Mouse (Mus musculus) liver (tissue): ENCODE data around the gene Fcgbp.
A peak's percentile ranks its signal among the peaks of the same experiment; 100 is the strongest.
"Not testable (repeated sequence)": the region's sequence is repeated elsewhere in the genome, so short reads cannot be mapped to it uniquely, and the experiment has no call there.

Source experiments
- DNase-seq: peaks from one replicate; pipeline ENCODE4 v3.0.0-alpha.2; 2020; ENCODE audit warnings: mixed read lengths

Gene Fcgbp

DNA sequence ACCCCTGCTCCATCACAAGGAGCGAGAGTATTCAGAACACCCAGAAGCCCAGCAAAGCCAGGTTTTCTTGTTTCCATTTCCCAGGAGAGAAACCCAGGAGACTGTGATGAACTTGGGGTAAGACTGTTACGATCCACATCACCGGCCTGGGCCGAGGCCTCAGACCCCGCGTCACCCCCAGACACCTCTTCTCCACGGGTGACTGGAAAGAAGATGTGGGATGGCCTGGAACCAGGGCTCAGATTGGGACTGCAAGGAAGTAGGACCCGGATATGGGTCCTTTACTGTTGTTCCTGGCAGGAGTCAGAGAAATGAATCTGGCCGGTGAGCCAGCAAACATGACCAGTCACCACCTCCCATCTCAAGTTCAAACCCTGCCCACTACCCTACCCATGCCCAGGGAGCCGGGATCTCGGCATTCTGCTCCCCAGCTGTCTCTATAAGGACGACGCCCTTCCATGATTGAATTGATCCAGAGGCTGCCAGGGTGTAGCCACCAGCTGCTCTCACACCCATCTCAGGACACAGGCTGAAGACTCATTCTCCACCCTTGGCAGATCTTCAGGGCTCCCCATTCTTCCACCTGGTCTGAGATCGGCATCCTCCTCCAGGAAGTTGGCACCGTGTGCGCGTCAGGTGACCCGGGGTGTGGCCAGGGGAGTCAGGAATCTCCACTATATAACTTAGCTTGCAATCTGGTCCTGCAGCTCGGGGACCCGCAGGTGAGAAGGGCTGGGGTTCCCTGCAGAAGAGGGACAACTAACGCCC, at the start of gene Fcgbp:
Gene Fcgbp, plus strand, starts transcription at position 706 of the 768 bp plus-strand sequence.
- no peak for DNase-seq

DNA sequence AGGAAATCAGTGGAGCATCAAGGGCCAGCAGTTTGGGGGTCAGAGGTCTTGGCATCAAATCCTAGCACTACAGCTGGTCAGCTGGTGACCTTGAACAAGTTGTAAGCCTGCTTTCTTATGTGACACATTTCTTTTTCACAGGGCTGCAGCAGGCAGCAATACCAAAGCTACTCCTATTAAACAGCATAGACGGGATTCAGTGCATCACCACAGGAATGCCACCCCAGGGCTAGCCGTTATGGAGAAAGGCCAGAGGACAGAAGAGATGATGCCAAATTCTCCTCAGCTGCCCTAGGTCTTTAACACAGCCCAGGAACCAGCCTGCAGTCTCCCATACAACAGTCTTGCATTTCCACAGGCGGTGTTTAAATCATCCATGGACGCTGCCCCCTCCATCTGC, 26.5 kb upstream of the Fcgbp start:
- no peak for DNase-seq

DNA sequence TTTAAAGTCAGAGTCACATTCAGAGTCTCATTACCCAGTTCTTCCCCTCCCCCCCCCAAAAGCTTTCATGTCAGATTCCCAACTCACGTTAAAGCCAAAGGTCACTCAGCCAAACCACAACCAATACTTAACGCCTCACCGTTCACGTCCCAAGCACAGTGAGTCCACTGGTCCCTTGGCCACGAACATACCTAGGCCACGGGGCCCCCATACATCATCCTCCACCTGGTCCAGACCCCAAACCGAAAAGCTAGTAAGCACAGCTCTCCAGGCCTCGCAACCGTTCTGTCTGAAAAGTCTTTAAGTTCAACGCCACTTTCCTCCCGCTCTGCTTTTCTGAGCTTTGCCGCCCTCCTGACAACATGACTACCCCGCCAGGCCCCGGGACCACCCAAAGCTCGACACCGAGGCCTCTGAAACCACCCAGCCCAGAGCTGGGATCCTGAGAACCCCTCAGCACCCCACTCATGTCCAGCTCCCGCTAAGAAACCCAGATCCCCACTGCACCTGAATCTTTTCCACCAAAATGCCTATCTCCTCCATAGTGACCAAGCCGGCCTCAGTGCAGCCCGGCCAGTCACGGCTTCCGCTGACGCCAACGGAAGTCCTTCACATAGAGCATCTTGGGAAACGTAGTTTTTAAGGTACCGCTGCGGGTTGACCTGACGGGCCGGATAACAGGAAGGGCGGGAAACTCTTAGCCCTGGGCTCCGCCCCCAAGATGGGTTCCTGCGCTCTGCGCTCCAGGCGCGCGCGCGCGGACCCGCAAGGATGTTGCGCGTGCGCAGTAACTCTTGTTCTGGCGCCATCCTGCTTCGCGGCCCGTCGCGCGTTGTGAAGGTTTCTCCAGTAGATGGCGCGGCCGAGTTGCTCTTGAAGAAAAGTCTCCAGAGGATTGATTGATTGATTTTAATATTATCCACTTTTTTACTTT, 21.3 kb upstream of the Fcgbp start, which contains the start of gene Psmc4:
Gene Psmc4, minus strand, starts transcription at position 626 of the 934 bp plus-strand sequence.
- peak; percentile 98 for DNase-seq

GRCm38 (mm10) chr7:28050584-28050983, 20.5 kb upstream of the Fcgbp start:
- DNase-seq: no peak

DNA sequence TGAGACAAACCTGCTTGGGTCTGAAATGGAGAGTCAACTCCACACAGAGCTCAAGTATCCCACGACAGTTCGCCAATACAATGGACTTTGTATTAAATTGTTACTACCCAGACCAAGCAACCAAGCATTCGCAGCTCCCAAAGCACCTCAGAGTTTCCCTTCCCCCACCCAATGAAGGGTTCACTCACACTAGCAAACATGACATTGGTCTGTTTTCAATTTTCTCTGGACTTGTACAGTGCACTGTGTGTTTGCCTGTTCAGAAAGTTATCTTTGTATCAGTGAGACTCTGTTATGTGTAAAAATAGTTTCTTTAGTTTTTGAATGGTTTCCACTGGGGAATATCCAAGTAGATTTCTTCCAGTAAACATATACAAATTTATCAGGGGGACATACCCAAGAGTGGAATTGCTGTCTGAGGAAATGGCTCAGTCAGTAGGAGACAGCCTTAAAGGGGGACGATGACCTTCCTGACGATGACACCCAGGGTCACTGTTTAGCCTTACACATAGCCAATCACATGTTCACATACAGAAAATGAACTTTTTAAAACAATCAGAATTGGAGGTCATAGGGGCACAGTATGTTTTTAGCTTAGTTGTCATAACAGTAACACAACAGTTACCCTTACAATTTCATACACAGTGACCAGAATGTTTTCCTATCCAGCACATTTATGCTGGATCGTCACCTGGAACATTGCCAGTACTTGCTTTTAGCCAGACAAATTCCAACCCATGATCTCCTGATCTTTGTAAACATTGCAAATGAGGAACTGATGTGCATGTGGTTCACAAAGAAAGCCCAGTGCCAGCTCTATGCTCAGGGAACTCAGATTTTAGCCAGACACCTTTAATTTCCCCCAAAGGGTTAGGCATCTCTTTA, 17.7 kb upstream of the Fcgbp start:
- DNase-seq: no peak

GRCm38 (mm10) chr7:28059972-28060371, 11.1 kb upstream of the Fcgbp start:
- no peak for DNase-seq

GRCm38 (mm10) chr7:28068661-28069060, 2.4 kb upstream of the Fcgbp start:
- DNase-seq: no peak

DNA sequence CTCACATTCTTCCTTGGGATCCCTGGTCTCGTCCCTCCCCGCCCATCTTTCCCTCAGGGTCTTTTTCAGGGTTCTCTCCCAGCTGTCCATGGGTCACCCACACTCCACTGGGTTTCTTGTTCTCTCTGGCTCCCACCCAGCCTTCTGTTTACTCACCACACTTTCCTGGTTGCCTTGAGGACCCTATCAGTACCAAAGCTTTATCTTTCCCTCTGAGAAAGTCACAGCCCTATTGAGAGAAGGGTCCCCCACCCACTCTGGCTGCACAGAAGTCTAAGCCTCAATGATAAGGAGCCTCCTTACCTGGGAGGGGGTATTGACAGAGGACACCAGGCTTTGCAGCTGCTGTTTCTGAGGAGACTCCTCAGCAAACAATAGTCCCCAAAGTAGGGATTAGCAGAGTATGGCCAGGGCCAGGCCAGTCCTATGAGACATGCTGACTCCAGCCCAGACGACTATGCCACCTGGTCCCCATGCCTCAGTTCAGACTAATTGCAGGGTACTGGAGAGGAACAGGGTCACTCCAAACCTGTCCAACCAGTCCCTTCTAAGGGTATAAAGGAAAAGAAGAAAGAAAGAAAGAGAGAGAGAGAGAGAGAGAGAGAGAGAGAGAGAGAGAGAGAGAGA, 1.4 kb upstream of the Fcgbp start:
- DNase-seq: no peak

GRCm38 (mm10) chr7:28084215-28084614, 13.2 kb downstream of the Fcgbp start:
- DNase-seq: no peak

GRCm38 (mm10) chr7:28086236-28086635, 15.2 kb downstream of the Fcgbp start:
- no peak for DNase-seq

DNA sequence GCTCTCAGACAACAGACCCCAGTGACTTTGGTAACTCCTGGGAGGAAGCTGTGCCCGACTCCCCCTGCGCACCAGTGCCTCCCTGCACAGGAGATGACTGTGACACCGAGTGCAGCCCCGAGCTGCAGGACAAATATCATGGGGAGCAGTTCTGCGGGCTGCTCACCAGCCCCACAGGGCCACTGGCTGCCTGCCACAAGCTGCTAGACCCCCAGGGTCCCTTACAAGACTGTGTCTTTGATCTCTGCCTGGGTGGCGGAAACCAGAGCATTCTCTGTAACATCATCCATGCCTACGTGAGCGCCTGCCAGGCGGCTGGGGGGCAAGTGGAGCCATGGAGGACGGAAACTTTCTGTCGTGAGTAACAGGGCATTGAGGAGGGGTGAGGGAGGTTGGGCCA, 22.5 kb downstream of the Fcgbp start:
- DNase-seq: no peak

DNA sequence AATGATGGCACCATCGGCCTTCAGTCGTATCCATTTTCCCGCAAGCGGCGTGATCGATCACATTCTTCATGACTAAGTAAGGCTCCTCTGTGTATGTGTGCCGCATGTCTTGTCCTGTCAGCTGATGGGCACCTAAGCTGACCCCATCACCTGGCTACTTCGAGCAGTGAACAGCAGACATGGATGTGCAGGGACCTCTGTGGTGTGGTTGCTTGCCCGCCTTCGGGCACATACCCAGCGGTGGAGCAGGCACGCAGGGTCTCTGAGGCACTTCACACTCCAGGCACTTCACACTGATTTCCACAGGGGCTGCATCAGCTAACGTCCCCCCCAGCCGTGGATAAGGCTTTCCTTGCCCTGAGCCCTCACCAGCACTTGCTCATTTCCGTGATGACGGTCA, 28.1 kb downstream of the Fcgbp start:
- no peak for DNase-seq

DNA sequence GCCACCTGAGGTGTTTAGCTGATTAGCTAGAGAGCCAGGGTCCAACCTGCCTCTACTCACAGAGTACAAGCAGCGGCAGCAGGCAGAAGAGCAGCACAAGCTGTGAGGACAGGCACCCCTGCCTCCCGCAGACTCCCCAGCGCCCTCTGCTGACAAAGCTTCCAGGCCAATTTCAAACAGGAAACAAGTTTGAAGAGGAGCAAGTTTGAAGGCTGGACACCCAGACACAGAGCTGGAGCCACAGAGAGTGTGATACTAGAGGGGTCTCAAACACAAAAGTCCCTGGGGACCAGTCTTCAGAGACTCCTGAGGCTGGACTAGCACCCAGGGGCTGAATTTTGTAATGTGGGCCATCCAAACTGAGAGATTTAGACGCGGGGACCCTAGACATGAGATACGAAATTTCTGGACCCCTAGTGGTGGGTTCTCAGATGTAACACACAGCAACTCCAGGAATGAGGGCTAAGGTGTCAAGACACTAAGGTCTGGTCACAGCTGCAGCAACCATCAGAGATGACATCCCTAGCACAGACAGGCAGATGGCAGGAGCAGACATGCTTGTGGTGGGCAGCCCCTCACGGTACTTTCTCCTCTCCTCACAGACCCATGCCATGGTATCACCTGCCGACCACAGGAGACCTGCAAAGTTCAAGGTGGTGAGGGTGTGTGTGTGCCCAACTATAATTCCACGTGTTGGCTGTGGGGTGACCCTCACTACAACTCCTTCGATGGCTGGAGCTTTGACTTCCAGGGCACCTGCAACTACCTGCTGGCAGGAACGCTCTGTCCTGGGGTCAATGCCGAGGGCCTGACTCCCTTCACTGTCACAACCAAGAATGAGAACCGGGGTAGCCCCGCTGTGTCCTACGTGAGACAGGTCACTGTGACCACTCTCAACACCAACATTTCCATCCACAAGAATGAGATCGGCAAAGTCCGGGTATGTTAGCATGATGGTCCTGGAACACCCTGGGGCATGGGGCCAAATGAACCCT, 29.9 kb downstream of the Fcgbp start:
- DNase-seq: peak; percentile 27

DNA sequence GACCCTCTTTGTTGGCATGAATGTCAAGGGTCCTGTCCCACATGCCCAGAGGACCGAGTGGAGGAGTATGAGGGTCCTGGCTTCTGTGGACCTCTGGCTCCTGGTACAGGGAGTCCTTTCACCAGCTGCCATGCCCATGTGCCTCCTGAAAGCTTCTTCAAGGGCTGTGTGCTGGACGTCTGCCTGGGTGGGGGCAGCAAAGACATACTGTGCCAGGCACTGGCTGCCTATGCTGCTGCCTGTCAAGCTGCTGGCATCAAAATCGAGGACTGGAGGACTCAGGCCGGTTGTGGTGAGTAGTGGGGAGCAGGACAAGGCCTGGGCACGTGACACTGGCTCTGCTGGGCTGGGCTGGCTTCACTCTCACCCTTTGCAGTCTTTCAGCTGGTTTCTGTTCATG, 31.9 kb downstream of the Fcgbp start:
- not testable (repeated sequence) for DNase-seq

- DNase-seq: no peak
Observed at GRCm38 (mm10) chr7:28104670-28105069, 33.6 kb downstream of the Fcgbp start.

GRCm38 (mm10) chr7:28106241-28106640, 35.2 kb downstream of the Fcgbp start:
- no peak for DNase-seq

- DNase-seq: no peak
Observed at GRCm38 (mm10) chr7:28114648-28115047, 43.6 kb downstream of the Fcgbp start.

GRCm38 (mm10) chr7:28129166-28129565, 58.1 kb downstream of the Fcgbp start, which contains the start of gene 9530053A07Rik:
9530053A07Rik (plus strand) TSS chr7:28129466.
- no peak for DNase-seq

- peak; percentile 12 for DNase-seq
Observed at GRCm38 (mm10) chr7:28137613-28138012, 66.6 kb downstream of the Fcgbp start.

DNA sequence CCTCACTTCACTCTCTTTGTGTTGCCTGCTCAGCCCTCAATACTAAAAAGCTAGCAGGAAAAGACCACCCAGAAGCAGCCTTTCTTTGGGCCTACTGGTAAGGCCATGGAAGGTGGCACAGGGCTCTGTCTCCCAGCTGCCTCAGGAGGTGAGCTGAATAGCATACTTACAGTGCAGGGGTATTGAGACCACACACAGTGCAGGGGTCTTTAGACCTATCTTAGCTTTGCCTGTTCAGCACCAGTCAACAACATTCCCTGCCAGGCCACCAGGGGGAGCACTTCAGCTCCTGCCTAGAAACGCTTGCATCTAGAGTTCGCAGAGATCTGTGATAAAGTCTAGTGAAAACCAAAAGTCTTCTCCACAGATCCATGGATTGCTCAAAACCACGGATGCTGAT, 77.2 kb downstream of the Fcgbp start:
- DNase-seq: peak; percentile 65

- no peak for DNase-seq
Observed at GRCm38 (mm10) chr7:28149841-28150240, 78.8 kb downstream of the Fcgbp start.
